Mouse (Mus musculus) midbrain, embryonic 13.5 days (tissue): Measurements from ENCODE around the gene Thsd1. TPM values are rescaled to one million over a fixed set of nuclear protein-coding genes. Genes with fewer than 3 reads are reported as not detected.

ENCODE experiments used
- ATAC-seq: fragments of 200-750 bp; cut with Nextera tagmentation; 2 replicates; pipeline ENCODE4 v1.8.0; 2017; ENCODE audit warnings: mild to moderate bottlenecking, moderate TSS enrichment, moderate library complexity
- H3K27ac ChIP-seq: fragments of 300-500 bp; sonication (generic); 2 replicates; pipeline ENCODE4 v1.5.1; 2015; ENCODE audit warnings: inconsistent platforms, mild to moderate bottlenecking, moderate library complexity
- H3K27me3 ChIP-seq: fragments of 300-500 bp; sonication (generic); 2 replicates; pipeline ENCODE4 v1.6.1; 2015; ENCODE audit warnings: mild to moderate bottlenecking, inconsistent platforms
- H3K36me3 ChIP-seq: fragments of 300-500 bp; sonication (generic); 2 replicates; pipeline ENCODE4 v1.6.1; 2015; ENCODE audit warnings: mild to moderate bottlenecking, inconsistent platforms
- H3K4me1 ChIP-seq: fragments of 300-500 bp; sonication (generic); replicated peaks from 2 replicates; pipeline ENCODE4 v1.6.1; 2015; ENCODE audit warnings: inconsistent platforms
- H3K4me2 ChIP-seq: fragments of 300-500 bp; sonication (generic); replicated peaks from 2 replicates; pipeline ENCODE4 v1.6.1; 2015; ENCODE audit warnings: moderate library complexity, mild to moderate bottlenecking, inconsistent platforms
- H3K4me3 ChIP-seq: fragments of 300-500 bp; sonication (generic); replicated peaks from 2 replicates; pipeline ENCODE4 v1.5.1; 2015; ENCODE audit warnings: mild to moderate bottlenecking, inconsistent platforms
- H3K9ac ChIP-seq: fragments of 300-500 bp; sonication (generic); replicated peaks from 2 replicates; pipeline ENCODE4 v1.6.1; 2015; ENCODE audit warnings: mild to moderate bottlenecking, inconsistent platforms
- H3K9me3 ChIP-seq: fragments of 300-500 bp; sonication (generic); 2 replicates; pipeline ENCODE4 v1.6.1; 2016; ENCODE audit warnings: mild to moderate bottlenecking, inconsistent platforms
- whole genome bisulfite sequencing: fragments of 180-500 bp; shearing (Covaris S2); methylation state at CpG from one replicate; pipeline ENCODE4 v1.1.7; 2015; 5-methylcytosine and 5-hydroxymethylcytosine counted together
- polyA plus RNA-seq: library from polyadenylated mRNA; unstranded; fragments of >200 nt; fragmentation: Nextera tagmentation; extraction: Ambion mirVana; gene quantifications from 2 replicates; pipeline ENCODE4 v1.2.1, GENCODE M21; 2015

Thsd1 gene
- polyA plus RNA-seq = 6.1 and 6.9 TPM in 2 replicates

DNA sequence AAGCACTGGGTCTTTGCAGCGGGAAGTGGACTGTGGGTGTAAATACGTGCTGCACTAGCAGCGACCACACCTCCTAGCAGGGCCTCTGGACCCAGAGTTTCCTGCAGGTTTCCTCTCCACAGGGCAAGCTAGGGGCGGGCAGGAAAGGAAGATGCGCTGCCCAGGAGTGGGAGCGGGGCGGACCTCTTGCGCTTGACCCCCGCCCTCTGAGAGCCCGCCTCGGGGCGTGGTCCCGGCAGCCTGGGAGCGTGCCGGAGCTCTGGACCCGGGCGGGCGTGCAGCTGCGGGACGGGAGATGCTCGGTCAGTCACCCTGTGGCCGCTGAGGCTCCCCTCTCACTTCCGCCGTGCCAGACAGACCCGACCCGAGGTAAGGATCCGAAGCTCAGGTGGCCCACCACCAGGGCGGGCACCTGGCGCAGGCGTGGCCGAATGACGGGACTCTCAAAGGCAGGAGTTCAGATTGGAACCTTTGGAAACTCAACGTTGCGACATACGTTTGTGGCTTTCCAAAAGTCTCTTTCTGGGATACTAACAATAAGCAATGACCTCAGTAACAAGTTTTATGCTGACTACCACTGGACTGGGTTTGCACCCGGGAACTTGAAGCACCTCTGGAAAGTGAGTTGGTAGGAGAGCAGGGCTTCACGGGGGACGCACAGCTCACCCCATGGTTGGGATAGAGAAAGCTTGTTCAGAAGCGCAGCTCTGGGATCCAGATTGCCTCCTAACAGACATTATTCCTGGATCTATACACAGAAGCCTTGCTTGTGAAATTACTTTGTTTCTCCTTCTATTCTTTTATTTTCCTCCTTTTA lies at the start of gene Thsd1:
TSS of gene Thsd1 (plus strand) at position 253 of the 817 bp plus-strand sequence.
- Histone ChIP-seq H3K27me3 (peaks cover 26% of the 10 kb centered on the region), H3K4me1 (peaks cover 15% of the 10 kb centered on the region), H3K36me3 (peaks cover 15% of the 10 kb centered on the region), H3K27ac (no peak within 1 kb of the TSS), H3K9me3 (no peaks in the 10 kb centered on the region), H3K9ac (peak within 1 kb of the TSS; percentile 61), H3K4me2 (peak within 1 kb of the TSS; percentile 92), H3K4me3 (peak within 1 kb of the TSS; percentile 51)
- ATAC-seq = peak; percentile 86
- under 1% methylated on average over 39 of the region's 39 CpGs for WGBS

DNA sequence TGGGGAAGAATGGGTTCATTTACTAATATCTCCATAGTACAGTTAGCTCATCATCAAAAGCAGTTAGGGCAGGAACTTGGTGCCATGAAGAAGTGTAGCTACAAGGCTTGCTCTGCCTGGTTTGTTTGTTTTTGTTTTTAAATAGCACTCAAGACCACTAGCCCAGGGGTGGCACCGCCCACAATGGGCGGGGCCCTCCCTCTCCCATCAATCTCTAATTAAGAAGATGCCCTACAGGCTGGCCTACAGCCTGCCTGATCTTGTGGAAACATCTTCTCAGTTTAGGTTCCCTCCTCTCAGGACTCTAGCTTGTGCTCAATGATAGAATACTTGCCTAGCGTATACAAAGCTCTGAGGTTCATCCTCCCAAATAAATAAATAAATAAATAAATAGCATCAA lies 42.2 kb upstream of the Thsd1 start:
- Histone ChIP-seq H3K27ac (peak overlapping the region; percentile 81; the same call in 1 of the 2 replicates), H3K27me3 (no peaks in the 10 kb centered on the region), H3K4me3 (peak overlapping the region; percentile 62), H3K9me3 (no peaks in the 10 kb centered on the region), H3K36me3 (no peaks in the 10 kb centered on the region), H3K4me2 (peak overlapping the region; percentile 73), H3K9ac (peak overlapping the region; percentile 66), H3K4me1 (peaks cover 13% of the 10 kb centered on the region)
- ATAC-seq = peak; percentile 69
- 1% methylated on average over 3 of the region's 3 CpGs for WGBS

DNA sequence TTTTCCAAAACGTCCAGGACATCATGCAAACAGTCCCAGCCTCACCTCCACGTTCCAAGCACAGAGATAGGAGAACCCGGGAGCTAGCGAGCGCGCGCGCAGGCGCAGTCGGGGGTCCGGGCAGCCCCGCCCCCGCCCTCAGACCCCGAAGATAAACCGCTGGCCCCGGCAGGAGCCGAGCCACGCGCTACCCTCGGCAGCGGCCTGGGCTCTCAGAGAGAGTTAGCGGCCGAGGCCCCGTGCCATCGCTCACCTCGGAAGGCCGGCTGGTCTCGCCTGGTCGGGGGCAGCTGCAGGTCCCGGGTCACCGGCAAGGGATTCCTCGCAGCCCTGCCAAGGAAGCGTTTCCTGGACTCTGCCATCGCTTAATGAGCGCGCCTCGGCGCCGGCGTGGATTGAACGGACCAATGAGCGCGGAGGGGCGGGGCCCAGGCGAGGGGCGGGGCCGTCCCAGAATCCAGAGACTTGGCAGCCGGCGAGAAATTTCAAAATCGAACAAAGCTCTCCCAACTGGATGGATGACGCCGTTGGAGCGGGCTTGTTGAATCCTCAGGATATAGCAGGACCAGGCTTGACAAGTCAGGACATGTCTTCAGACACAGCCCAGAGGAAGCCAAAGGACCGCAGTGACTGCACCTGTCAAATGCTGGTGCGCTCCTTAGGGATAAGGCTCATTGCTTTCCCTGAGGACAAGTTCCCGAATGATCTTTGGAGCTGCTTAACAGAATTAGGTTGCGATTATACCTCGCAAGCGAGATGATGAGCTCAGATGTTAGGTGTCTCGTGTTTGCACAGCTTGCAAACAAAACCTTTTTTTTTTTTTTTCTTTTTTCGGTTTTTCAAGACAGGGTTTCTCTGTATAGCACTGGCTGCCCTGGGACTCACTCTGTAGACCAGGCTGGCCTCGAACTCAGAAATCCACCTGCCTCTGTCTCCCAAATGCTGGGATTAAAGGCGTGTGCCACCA lies 41.4 kb upstream of the Thsd1 start, which contains the start of gene Ckap2:
TSS of gene Ckap2 (minus strand) at position 389 of the 967 bp plus-strand sequence.
- Histone ChIP-seq H3K36me3 (no peaks in the 10 kb centered on the region), H3K27me3 (no peaks in the 10 kb centered on the region), H3K4me2 (peak within 1 kb of the TSS; percentile 73), H3K4me3 (peak within 1 kb of the TSS; percentile 62), H3K9ac (peak within 1 kb of the TSS; percentile 66), H3K4me1 (peaks cover 13% of the 10 kb centered on the region), H3K27ac (peak within 1 kb of the TSS; percentile 81), H3K9me3 (no peaks in the 10 kb centered on the region)
- 2% methylated on average over 63 of the region's 63 CpGs for WGBS
- ATAC-seq = peak; percentile 97

DNA sequence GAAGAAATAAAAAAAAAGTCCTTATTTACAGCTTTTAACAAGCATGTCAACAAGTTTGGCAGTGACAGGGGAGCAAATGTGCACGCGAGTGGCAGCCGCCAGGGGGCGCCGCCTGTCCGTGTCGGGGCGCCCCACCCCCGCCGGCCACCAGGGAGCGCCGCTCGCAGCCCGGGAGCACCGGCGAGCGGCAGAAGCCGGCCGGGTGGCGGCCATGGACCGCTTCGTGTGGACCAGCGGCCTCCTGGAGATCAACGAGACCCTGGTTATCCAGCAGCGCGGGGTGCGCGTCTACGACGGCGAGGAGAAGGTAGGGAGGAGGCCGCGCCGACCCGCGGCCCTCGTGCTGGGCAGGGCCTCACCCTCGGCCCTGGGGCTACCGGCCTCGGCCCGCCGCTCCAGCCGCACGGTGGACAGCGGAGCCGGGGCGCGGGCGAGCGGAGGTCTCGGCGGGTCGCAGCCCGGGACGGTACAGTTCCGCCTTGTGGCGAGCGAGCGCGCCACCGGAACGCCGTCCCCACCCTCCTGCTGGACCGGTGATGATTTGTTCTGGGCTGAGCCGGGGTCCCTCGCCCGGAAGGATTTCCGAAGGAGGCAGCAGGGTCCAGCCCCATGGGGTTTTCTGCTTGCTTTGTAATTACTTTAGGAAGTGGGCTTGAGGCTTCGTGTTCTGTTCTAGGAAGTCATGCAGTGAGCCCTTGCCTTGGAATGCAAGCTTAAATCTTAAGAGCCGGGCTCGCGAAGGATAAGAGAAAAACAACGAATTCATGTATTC lies 34.3 kb upstream of the Thsd1 start, which contains the start of gene Vps36:
TSS of gene Vps36 (plus strand) at position 150 of the 772 bp plus-strand sequence.
- peak within 1 kb of the TSS; percentile 83 for H3K9ac ChIP-seq
- ATAC-seq = peak; percentile 97
- peaks cover 15% of the 10 kb centered on the region for H3K4me1 ChIP-seq
- H3K4me2 ChIP-seq = peak within 1 kb of the TSS; percentile 75
- H3K27me3 ChIP-seq = no peaks in the 10 kb centered on the region
- H3K9me3 ChIP-seq = no peaks in the 10 kb centered on the region
- peak within 1 kb of the TSS; percentile 60 for H3K4me3 ChIP-seq
- WGBS = under 1% methylated on average over 73 of the region's 73 CpGs
- H3K36me3 ChIP-seq = 0 out of 2 replicates have a peak, but pooled peaks cover 1% of the 10 kb centered on the region
- H3K27ac ChIP-seq = peak within 1 kb of the TSS; percentile 96

DNA sequence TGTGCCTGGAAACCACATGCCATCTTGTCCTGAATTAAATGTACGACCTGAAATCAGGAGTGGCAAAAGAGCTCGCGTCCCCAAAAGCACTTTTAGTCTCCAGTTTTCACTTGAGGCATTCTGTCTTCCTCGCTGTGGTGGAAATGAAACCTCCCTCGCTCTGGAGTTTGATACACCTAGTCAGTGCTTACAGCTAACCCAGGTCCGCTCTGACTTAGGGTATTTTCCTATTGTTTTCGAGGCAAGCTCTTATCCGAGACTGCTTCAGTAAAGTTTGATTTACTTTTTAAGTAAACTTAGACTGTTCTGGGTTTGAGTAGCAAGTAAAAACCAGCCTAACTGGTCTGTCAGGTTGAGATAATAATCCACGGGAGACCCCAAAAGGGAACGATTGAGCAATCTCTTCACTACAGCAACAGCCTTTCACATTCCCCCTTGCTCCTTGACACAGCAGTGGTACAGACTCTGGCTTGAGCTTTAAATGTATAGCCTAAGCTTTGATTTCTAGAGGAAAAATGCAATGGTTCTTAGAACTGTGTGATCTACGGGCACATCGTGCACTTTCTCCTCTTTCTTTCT lies 33.6 kb upstream of the Thsd1 start:
- WGBS = 14% methylated on average over 12 of the region's 12 CpGs
- H3K27ac ChIP-seq = peak overlapping the region; percentile 96
- peaks cover 15% of the 10 kb centered on the region for H3K4me1 ChIP-seq
- H3K27me3 ChIP-seq = no peaks in the 10 kb centered on the region
- no peaks in the 10 kb centered on the region for H3K9me3 ChIP-seq
- peak overlapping the region; percentile 75 for H3K4me2 ChIP-seq
- H3K36me3 ChIP-seq = 0 out of 2 replicates have a peak, but pooled peaks cover 3% of the 10 kb centered on the region
- peak overlapping the region; percentile 60 for H3K4me3 ChIP-seq
- no peak for ATAC-seq
- peak overlapping the region; percentile 83 for H3K9ac ChIP-seq

DNA sequence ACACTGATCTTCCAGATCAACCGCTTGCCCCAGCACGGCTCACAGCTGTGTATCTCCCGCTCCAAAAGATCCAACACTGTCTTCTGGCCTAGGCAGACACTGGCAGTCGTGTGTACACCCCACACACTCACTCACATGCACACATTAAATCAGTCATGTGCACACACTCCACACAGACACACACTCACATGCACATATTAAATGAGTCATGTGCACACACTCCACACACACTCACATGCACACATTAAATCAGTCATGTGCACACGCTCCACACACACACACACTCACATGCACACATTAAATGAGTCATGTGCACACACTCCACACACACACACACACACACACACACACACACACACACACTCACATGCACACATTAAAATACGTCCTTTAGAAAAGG lies 29.2 kb upstream of the Thsd1 start:
- no peak overlapping the region for H3K9ac ChIP-seq
- WGBS = 91% methylated on average over 6 of the region's 6 CpGs
- peaks cover 15% of the 10 kb centered on the region for H3K4me1 ChIP-seq
- ATAC-seq = no peak
- no peak overlapping the region for H3K4me2 ChIP-seq
- H3K27ac ChIP-seq = no peak overlapping the region
- no peak overlapping the region for H3K4me3 ChIP-seq
- H3K27me3 ChIP-seq = no peaks in the 10 kb centered on the region
- H3K9me3 ChIP-seq = peaks cover 5% of the 10 kb centered on the region; the same call in 1 of the 2 replicates
- peaks cover 31% of the 10 kb centered on the region for H3K36me3 ChIP-seq

DNA sequence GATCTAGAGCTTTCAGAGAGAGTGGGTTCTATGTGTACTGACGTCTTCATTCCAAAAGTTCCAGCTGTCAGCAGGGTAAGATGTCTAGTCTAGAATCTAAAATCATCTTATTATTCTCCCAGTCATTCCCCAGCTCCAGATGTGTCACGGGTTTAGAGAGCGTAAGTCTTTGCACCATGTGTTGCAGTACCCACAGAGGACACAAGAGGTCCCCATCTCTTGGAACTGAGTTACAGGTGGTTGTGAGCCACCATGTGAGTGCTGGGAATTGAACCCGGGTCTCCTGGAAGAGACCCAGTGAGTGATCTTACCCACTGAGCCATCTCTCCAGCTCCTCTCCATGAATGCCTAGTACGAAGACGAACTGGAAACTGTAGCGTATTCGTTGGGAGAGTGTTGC lies 27.6 kb upstream of the Thsd1 start:
- H3K36me3 ChIP-seq = peaks cover 35% of the 10 kb centered on the region
- peaks cover 4% of the 10 kb centered on the region for H3K4me1 ChIP-seq
- H3K4me2 ChIP-seq = no peak overlapping the region
- 99% methylated on average over 8 of the region's 8 CpGs for WGBS
- ATAC-seq = no peak
- H3K27me3 ChIP-seq = no peaks in the 10 kb centered on the region
- H3K4me3 ChIP-seq = no peak overlapping the region
- peaks cover 5% of the 10 kb centered on the region; the same call in 1 of the 2 replicates for H3K9me3 ChIP-seq
- no peak overlapping the region for H3K9ac ChIP-seq
- no peak overlapping the region for H3K27ac ChIP-seq

DNA sequence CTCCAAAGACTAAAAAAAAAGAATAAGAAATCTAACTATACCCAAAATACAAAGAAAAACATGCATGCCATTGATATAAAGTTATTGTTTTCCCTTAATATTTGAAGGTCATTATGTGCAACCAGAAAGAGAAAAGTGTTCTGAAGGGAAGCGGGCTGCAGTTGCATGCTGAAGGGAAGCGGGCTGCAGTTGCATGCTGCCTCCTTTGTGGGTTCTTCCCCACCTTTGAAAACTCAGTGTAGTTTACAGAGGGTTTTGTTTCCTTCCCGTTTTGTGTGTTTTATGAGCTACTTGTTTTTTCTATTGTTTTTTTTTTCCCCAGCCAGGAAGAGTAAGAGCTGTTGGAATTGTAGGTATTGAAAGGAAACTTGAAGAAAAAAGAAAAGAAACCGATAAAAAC lies 19.6 kb upstream of the Thsd1 start:
- Histone ChIP-seq H3K4me3 (no peak overlapping the region), H3K36me3 (peaks cover 51% of the 10 kb centered on the region), H3K4me2 (no peak overlapping the region), H3K9ac (no peak overlapping the region), H3K27me3 (no peaks in the 10 kb centered on the region), H3K4me1 (no peaks in the 10 kb centered on the region), H3K9me3 (no peaks in the 10 kb centered on the region), H3K27ac (no peak overlapping the region)
- ATAC-seq = no peak
- 88% methylated on average over 4 of the region's 4 CpGs for WGBS

DNA sequence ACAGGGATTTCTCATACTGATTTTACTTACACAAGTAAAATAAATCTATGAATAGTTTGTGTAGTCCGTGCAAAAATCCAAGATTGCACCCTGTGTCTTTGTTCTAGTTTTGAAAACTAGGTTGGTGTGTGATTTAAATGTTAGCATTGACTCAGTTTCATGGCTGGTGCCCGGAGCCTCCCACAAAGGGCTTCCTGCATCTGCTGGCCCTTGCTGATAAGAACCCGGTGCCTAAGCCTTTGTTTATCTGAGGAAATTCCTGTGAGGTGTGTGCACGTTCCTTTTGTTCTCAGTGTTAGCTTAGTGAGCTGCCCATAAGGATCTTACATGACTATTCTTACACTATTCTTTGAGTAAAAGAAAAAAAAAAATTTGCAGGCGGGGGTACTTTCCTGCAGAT lies 18.1 kb upstream of the Thsd1 start:
- no peak overlapping the region for H3K4me2 ChIP-seq
- ATAC-seq = no peak
- H3K4me1 ChIP-seq = no peaks in the 10 kb centered on the region
- no peaks in the 10 kb centered on the region for H3K27me3 ChIP-seq
- WGBS = 62% methylated on average over 5 of the region's 5 CpGs
- H3K9ac ChIP-seq = no peak overlapping the region
- H3K9me3 ChIP-seq = no peaks in the 10 kb centered on the region
- H3K36me3 ChIP-seq = peaks cover 58% of the 10 kb centered on the region
- H3K27ac ChIP-seq = no peak overlapping the region
- no peak overlapping the region for H3K4me3 ChIP-seq

DNA sequence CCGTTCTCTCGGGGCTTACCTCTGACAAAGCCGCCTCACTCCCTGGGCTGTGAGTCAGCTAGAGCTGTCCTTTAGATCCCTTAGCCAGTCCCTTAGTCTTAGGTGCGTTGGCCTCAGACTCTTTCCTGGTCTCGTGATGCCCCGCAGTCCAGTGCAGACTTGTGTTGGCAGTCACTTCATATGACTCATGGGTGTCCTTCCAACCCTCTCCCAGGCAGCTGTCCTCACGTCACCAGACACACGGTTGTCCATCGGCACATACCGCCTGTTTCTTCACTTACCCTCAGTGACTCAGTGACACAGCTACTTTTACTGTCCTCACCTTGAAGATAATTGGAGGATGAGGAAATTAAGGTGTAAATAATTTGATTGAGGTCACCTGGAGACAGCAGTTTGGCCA lies 12.3 kb upstream of the Thsd1 start:
- Histone ChIP-seq H3K4me1 (no peaks in the 10 kb centered on the region), H3K27ac (no peak overlapping the region), H3K9ac (no peak overlapping the region), H3K4me3 (no peak overlapping the region), H3K27me3 (no peaks in the 10 kb centered on the region), H3K36me3 (peaks cover 73% of the 10 kb centered on the region), H3K9me3 (no peaks in the 10 kb centered on the region), H3K4me2 (no peak overlapping the region)
- ATAC-seq = no peak
- 98% methylated on average over 10 of the region's 10 CpGs for WGBS

DNA sequence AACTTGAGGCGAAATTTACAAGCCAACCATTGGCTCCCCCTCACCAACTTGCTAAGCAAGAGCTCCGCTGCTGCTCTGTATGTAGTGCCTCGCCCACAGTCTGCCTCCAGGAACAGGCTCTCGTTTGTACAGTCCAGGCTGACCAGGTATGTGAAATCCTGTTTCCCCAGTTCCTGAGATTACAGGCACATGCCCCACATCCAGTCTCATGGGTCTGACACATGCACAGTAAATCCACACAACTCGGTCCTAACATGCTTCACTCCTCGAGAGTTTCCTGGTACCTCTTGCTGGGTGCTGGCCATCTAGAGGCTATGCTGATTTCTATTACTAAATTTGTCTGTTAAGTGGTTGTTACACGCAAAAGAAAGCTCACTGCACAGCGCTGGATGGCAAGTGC lies 752 bp upstream of the Thsd1 start:
- H3K4me1 ChIP-seq = peaks cover 15% of the 10 kb centered on the region
- no peak for ATAC-seq
- peaks cover 23% of the 10 kb centered on the region for H3K36me3 ChIP-seq
- peaks cover 26% of the 10 kb centered on the region for H3K27me3 ChIP-seq
- H3K27ac ChIP-seq = no peak overlapping the region
- 66% methylated on average over 8 of the region's 8 CpGs for WGBS
- no peak overlapping the region for H3K9ac ChIP-seq
- no peak overlapping the region for H3K4me3 ChIP-seq
- H3K4me2 ChIP-seq = no peak overlapping the region
- no peaks in the 10 kb centered on the region for H3K9me3 ChIP-seq
